Mouse (Mus musculus): Measurements from ENCODE around the gene Tysnd1.

GRCm38 (mm10) chr10:61656928-61657882 is 38.1 kb upstream of the Tysnd1 start:
- TF ChIP-seq CTCF (IDR thresholded peaks at IDR 0.05; ENCODE audit: low read depth, low read length), result no peak
- no peak for TF ChIP-seq TAL1 (conservative IDR thresholded peaks at IDR 0.05; ENCODE audit: low read depth, low read length)
- no peak for TF ChIP-seq GATA1 (IDR thresholded peaks at IDR 0.05; ENCODE audit: borderline replicate concordance, low read length)
- TF ChIP-seq GATA2 (IDR thresholded peaks at IDR 0.05; ENCODE audit: borderline replicate concordance, low read depth, low read length), result no peak

Measured in G1E (cell line).